Mouse (Mus musculus) urinary bladder, postnatal 36 days (tissue): ENCODE measurements around the gene Frmd4a.
"Not testable (repeated sequence)": the region's sequence is repeated elsewhere in the genome, so short reads cannot be mapped to it uniquely, and the experiment has no call there.

Experiments
- DNase-seq, 2 experiments: peaks; one replicate each; pipeline ENCODE4 v3.0.0; 2022; ENCODE audit warnings: low spot score in 2 of 2, mixed read lengths in 1 of 2

Frmd4a gene

GRCm38 (mm10) chr2:4335881-4336280 is 318.4 kb downstream of the Frmd4a start:
- DNase-seq, result no peak

- not testable (repeated sequence) for DNase-seq
Observed at GRCm38 (mm10) chr2:4338290-4338689, 320.8 kb downstream of the Frmd4a start.

GRCm38 (mm10) chr2:4339128-4339527 is 321.6 kb downstream of the Frmd4a start:
- no peak for DNase-seq

- no peak for DNase-seq
Observed at GRCm38 (mm10) chr2:4339530-4340218, 322.2 kb downstream of the Frmd4a start.

GRCm38 (mm10) chr2:4340378-4340777 is 322.9 kb downstream of the Frmd4a start:
- no peak for DNase-seq

GRCm38 (mm10) chr2:4341141-4341540 is 323.6 kb downstream of the Frmd4a start:
- DNase-seq, result no peak

- no peak for DNase-seq
Observed at GRCm38 (mm10) chr2:4342005-4342404, 324.5 kb downstream of the Frmd4a start.

- no peak for DNase-seq
Observed at GRCm38 (mm10) chr2:4344411-4344810, 326.9 kb downstream of the Frmd4a start.

- no peak for DNase-seq
Observed at GRCm38 (mm10) chr2:4346232-4346631, 328.7 kb downstream of the Frmd4a start.

GRCm38 (mm10) chr2:4346953-4347352 is 329.4 kb downstream of the Frmd4a start:
- no peak for DNase-seq

GRCm38 (mm10) chr2:4347782-4348181 is 330.3 kb downstream of the Frmd4a start:
- DNase-seq, result no peak

GRCm38 (mm10) chr2:4348509-4348908 is 331.0 kb downstream of the Frmd4a start:
- no peak for DNase-seq

- DNase-seq, result no peak
Observed at GRCm38 (mm10) chr2:4356812-4357384, 339.4 kb downstream of the Frmd4a start.

- no peak for DNase-seq
Observed at GRCm38 (mm10) chr2:4361981-4362834, 344.7 kb downstream of the Frmd4a start.

- no peak for DNase-seq
Observed at GRCm38 (mm10) chr2:4364908-4365307, 347.4 kb downstream of the Frmd4a start.

- no peak for DNase-seq
Observed at GRCm38 (mm10) chr2:4368544-4368943, 351.0 kb downstream of the Frmd4a start.

GRCm38 (mm10) chr2:4370499-4370898 is 353.0 kb downstream of the Frmd4a start:
- no peak for DNase-seq

GRCm38 (mm10) chr2:4371341-4371740 is 353.8 kb downstream of the Frmd4a start:
- DNase-seq, result no peak

- DNase-seq, result no peak
Observed at GRCm38 (mm10) chr2:4378844-4379243, 361.3 kb downstream of the Frmd4a start.

GRCm38 (mm10) chr2:4380435-4380834 is 362.9 kb downstream of the Frmd4a start:
- DNase-seq, result no peak

- DNase-seq, result no peak
Observed at GRCm38 (mm10) chr2:4380926-4381325, 363.4 kb downstream of the Frmd4a start.

GRCm38 (mm10) chr2:4386468-4386867 is 369.0 kb downstream of the Frmd4a start:
- DNase-seq, result no peak

GRCm38 (mm10) chr2:4389330-4389729 is 371.8 kb downstream of the Frmd4a start:
- no peak for DNase-seq
